In genomic region chr11:88245581-88246170, GRCm38 (mm10) we compare ENCODE assay signal across 26 mouse cellular contexts. TPM values are rescaled to one million over a fixed set of nuclear protein-coding genes. Genes with fewer than 3 reads are reported as not detected.
DNase-seq lines count a peak whose midpoint lies in the region; TF ChIP-seq lines count a peak whose summit lies in the region.
"Had no signal": no experiment of that assay in that cellular context is flagged by ENCODE, and none has a peak within 500 bp of the region (broad histone marks: within the 10 kb centered on the region; RNA-seq: fewer than 3 reads in every experiment).

No protein-coding gene starts in this region.

- intact Hi-C loops in left cerebral cortex, adult 2 months (cut with DNase I), result no loop called here
- intact Hi-C loops in left cerebral cortex, postnatal 14 days (cut with DNase I), result no loop called here

- no peak; the same call in 1 of the 2 replicates for TF ChIP-seq CTCF in left cerebral cortex, adult 2 months (IDR thresholded peaks at IDR 0.05)

- H3K4me3 ChIP-seq in left cerebral cortex, adult 2 months, result no peak overlapping the region
- H3K4me3 ChIP-seq: embryonic facial prominence, embryonic 13.5 days; erythroblast, embryonic 14.5 days; forebrain, embryonic 13.5 days; heart, adult 2 months; heart, embryonic 13.5 days; hindbrain, embryonic 13.5 days; stomach, embryonic 15.5 days had no signal

- DNase-seq in left cerebral cortex, adult 2 months (ENCODE audit: extremely low spot score in 1 of 2, low spot score in 2 of 2), result peak; percentile 28 to 36
- no peak for DNase-seq in left cerebral cortex, adult 11 months (ENCODE audit: low spot score)
- DNase-seq in left cerebral cortex, postnatal 14 days (ENCODE audit: low spot score in 2 of 2), result peak; percentile 38 to 67
- peak; percentile 75 for DNase-seq in right cerebral cortex, postnatal 14 days
- no peak for DNase-seq in T-cell, adult 2 months (ENCODE audit: low spot score)
- no peak for DNase-seq in urinary bladder, postnatal 14 days (ENCODE audit: low spot score)
- DNase-seq in kidney, postnatal 36 days, result no peak
- DNase-seq: adrenal gland, postnatal 25 days; cerebellum, adult 11-12 months; cerebellum, postnatal 25 days; gastrocnemius, postnatal 36 days; heart, adult 2 months; kidney, adult 18-20 months; lung, postnatal 4 days; thymus, adult 18-20 months; thymus, postnatal 36 days had no signal

- no peak overlapping the region for H3K27ac ChIP-seq in left cerebral cortex, adult 2 months
- H3K27ac ChIP-seq: embryonic facial prominence, embryonic 13.5 days; forebrain, embryonic 13.5 days; heart, adult 2 months; hindbrain, embryonic 13.5 days; stomach, embryonic 15.5 days had no signal

RNA-seq across cellular contexts. Expression of gene Mrps23, which starts 41.5 kb away (rescaled TPM):
- total RNA-seq in left cerebral cortex, adult 2 months (2021), result 10 to 100 TPM; 66.4 to 71.1 TPM
- total RNA-seq in left cerebral cortex, postnatal 14 days (2021), result 10 to 100 TPM; 68.6 to 75.4 TPM

RNA-seq across cellular contexts. Expression of gene Ccdc182, which starts 48.2 kb away (rescaled TPM):
- not detected for total RNA-seq in left cerebral cortex, adult 2 months (2021)
- not detected for total RNA-seq in left cerebral cortex, postnatal 14 days (2021)
- total RNA-seq: adrenal gland, postnatal 25 days; gastrocnemius, postnatal 36 days; heart, adult 2 months; heart, postnatal 25 days; layer of hippocampus, postnatal 14 days; liver, adult 2 months; megakaryocyte-erythroid progenitor cell, adult 5-6 weeks had no signal

Comparison
In these comparisons a context has a peak if more than half of its experiments do, and no peak if none do; other contexts are left out.
1. DNase-seq: peak in left cerebral cortex, adult 2 months (2 of 2), left cerebral cortex, postnatal 14 days (2 of 2) and right cerebral cortex, postnatal 14 days (single experiment); none in left cerebral cortex, adult 11 months (single experiment), T-cell, adult 2 months (single experiment), urinary bladder, postnatal 14 days (single experiment) and kidney, postnatal 36 days (0 of 2).